Mouse (Mus musculus): ENCODE measurements at regions not wholly inside any gene's neighbourhood (a gene's known extent, or its start where the extent isn't known, plus 50 kb on each side); places are given as distances from the start of the nearest gene placed in this dataset.

DNA sequence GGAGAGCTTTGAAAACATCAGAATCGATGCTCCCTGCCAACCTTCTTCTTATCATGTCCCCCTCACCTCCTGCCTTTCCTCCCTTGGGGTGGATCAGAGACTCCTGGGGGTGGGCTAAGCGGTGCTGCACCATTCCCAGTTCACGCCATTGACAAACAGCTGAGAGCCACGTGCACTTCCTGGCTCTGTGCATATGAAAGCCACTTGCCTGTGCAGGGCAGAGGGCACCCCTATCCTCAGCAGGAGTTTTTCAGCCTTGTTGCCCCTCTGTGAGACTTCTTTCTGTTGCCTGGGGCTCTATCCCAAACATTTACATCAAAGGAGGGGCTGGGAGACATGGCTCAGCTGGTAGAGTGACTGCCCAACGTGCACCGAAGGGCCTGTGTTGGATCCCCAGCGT, 531.1 kb upstream of the Tbx3 start:
- in situ Hi-C loops (cut with MboI, MseI) = no loop called here

DNA sequence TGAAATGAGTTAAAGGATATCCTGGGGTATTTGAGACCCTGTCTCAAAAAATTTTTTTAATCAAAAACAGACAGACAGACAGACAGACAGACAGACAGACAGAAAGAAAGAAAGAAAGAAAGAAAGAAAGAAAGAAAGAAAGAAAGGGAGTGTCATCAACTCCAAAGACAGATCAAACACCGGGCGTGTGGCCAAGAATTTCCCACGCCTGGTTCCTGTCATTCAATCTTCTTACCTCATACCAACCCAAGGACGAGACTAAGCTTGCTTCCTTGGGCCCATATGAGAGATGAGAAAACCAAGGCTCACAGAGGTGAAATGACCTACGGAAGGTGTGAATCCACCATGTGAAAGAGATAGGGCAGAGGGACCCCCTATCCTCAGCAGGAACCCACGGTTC, 530.7 kb upstream of the Tbx3 start:
- in situ Hi-C loops (cut with MboI, MseI) = no loop called here

DNA sequence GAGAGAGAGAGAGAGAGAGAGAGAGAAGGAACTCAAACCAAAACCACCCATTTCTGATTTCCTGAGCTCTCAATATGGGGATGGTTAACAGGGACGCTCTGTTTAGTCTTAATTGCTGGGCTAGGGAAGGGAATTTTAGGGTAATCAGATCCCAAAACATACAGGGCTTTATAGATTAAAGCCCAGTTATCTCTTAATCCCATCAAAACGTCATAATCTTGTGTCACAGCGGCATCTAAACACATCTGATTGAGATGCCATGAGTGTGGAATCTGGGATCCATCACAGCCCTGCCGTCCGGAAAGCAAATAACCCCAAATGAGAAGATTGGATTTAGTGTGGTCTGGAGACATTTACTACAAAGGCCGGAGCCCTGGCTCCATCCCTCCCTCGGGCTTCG, 527.1 kb upstream of the Tbx3 start:
- in situ Hi-C loops (cut with MboI, MseI) = no loop called here

DNA sequence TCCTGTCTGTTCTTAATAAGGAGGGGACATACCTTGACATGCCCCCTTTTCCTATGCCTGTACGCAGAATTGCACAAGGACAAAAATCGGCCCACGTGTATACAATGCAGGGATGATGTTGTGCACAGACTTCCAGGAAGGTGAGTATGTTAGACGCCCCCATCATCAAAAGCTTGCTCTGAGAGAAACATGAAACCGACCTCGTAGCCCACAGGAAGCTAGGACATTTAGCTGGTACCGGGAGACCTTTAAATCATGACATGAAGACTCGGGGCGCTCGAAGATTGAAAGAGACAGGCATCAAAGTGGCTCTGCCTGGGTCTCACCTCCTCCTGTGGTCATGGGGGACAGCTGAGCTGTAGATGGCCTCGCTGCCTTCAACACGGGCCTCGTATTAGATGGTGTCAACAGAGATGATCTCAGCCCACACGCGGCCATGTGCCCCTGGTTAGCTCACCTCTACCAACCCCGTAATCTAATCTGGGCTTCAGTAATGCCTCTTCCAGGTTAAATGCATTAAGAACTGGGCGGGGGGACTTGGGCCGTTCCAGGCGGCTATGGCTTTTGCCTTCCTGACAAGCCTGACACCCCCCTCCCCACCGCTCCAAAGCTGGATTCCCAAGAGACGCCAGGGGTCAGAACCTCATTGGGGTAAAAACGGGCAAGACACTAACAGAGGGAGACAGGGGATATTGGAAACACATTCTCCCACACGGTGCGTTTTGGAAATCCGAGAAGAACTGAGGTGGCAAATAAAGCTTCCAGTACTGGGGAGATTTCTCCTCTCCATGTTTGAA, 520.9 kb upstream of the Tbx3 start:
- in situ Hi-C loops (cut with MboI, MseI) = no loop called here

DNA sequence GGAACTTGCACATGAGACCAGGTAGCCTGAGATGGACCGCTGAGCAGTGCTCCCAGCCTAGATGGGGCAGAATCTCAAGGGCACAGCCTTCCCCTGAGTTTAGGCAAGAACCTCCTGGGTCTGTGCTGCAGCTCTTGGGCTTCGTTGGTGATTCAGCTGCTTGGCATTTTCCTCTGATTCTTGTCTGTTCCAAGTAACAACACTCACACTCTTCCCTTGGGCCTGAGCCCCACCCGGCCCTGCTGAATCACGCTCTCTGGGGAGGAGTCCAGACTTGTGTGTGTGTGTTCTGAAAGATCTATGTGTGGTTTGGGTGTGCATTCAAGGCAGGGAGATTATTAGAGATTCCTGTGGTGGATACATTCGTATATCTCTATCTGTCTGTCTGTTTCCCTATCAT, 517.4 kb upstream of the Tbx3 start:
- in situ Hi-C loops (cut with MboI, MseI) = no loop called here

DNA sequence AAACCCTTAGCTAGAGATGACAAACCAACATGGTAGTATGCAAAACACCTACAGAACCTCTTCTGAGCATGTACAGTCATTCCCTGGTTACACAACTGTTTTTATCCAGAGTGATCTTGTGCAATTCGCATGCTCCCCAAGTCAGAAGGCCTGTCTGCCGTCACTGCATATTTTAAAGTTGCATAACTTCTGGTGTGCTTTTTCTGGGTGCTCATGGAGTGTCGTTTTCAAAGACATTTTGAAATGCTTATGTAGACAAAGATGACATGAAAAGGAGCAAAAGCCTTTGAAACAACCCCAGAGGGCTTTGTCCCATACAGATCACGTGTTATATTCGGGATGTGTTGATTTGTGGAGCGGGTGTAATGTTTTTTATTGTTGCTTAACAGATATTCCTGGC, 513.8 kb upstream of the Tbx3 start:
- in situ Hi-C loops (cut with MboI, MseI) = no loop called here

DNA sequence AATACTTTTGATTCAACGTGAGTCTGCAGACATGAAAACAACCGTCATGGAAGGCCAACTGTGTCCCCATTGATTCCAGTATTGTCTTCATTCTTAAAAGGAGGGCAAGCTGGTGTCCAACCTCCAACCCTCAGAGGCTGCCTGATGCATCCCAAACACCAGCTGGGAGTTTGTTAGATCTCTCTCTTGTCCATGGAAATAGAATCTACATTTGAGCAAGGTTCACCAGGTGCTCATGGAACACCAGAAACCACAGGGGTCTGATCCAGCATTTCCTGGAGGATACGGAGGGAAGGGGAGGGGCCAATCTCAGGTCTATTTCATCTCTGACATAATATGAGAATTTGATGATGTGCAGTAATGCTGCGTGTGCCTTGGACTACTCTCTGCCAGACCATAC, 512.3 kb upstream of the Tbx3 start:
- in situ Hi-C loops (cut with MboI, MseI) = no loop called here

DNA sequence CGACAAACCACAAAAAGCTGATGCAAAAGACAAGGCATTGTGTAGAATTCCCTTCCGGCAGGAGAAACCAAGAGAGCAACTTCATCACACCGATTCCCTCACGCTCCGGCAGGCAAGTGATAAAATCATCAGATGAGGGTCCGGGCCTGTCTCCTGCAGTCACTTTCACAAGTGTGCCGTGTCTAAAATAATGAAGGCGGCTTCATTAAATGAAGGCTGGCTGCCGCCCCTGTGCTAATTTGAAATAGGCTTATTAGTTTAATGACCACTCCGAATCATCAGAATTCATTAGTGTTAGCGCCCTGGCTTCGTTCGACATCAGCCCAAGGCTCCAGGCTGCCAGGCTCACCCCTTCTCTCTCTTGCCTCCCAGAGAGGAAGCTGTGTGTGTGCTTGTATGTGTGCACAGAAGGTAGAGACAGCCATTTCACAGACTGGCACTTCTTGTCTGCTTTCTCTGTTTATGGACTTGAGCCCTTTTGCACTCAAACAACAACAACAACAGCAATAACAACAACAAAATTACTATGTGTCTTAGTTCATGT, 508.3 kb upstream of the Tbx3 start:
- in situ Hi-C loops (cut with MboI, MseI) = no loop called here

DNA sequence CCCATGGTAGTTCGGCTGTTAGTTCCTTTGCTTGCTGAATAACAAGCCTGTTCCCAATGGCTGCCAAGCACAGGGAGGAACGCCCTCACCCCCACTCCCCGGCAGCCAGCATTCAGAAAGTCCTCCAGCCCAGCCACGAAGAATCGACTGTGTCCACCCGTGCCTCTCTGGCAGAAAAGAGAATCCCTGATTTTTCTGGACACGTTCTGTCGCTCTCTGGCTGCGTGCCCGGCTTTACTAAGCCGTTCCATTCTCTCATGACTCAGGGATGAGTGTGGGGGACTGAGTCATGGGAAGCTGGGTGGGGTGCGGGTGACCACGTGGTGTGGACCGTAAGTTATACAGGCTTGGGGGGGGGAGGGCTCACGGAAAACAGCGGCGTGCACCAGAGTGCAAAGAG, 502.8 kb upstream of the Tbx3 start:
- in situ Hi-C loops (cut with MboI, MseI) = no loop called here

DNA sequence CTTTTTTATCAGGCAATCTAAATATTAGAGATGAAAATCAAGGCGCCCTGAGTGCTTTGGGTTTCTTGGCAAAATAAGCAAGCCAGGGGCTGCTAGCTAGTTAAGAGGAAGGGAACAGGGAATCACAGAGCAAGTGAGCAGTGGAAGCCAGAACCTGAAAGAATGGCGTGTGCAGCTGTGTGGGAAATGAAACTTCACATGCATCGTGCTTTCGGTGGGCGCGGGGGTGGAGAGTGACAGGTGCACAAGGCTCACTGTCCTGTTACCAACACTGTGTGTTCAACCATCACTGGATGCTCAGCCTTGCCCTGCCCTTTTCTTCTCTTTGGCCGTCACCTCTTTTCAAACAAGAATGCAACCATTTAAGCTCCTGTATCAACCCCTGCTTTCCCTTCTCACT, 501.2 kb upstream of the Tbx3 start:
- in situ Hi-C loops (cut with MboI, MseI) = no loop called here

DNA sequence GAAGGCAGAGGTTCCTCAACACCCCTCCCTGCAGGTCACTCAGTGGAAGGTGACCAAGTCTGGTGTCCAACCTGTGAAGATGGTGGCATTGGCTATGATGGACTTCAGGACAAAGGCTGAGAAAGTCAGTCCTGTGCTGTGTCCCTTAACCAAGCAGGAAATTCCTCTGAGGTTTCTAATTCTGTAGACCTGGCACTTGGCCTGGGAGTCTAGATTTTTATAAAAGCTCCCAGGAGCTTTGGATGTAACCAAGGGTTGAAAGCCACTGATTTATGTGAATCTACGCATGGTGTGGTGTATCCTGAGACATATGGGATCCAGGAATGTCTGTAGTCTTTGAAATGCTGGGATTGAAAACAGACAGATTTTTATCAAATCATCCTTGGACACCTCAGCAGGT, 498.8 kb upstream of the Tbx3 start:
- in situ Hi-C loops (cut with MboI, MseI) = no loop called here

DNA sequence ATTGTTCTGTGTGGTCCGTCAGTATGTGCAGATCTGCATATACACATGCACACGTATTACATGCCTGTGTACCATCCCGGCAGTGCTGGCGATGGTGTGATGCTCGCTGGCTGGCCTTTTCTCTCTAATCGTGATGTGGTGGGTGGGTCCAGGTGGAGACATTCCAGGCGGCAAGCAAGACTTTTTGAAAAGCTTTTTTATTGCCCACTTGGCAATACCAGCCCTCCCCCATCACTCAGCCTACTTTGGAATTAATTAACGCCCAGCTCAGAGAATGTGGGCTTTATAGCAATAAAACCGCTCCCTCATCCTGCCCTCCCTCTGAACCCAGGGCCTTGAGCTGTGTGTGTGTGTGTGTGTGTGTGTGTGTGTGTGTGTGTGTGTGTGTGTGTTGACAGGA, 491.7 kb upstream of the Tbx3 start:
- in situ Hi-C loops (cut with MboI, MseI) = no loop called here

DNA sequence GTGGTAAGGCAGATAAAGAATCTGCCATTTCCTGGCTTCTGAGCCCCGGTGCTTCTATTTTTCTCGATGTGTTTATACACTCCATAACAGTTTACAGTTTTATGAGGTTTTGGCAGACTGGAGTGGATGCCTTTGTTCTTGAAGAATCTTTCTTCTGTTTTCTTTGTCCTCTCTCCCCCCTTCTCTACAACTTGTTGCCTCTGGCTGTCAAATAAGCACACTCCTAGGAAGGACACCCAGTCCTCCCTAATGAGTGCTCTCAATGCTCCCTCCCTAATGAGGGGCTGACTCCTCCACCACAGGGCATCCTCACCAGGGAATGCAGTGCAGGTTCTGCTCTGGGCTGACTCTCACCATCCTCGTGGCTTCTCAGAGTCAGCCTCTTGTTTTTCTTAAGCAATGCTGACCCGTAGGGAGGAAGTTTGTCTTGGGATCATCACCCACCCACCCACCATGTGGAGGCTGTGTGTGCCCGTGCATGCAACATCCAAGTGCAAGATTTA, 486.9 kb upstream of the Tbx3 start:
- in situ Hi-C loops (cut with MboI, MseI) = no loop called here

DNA sequence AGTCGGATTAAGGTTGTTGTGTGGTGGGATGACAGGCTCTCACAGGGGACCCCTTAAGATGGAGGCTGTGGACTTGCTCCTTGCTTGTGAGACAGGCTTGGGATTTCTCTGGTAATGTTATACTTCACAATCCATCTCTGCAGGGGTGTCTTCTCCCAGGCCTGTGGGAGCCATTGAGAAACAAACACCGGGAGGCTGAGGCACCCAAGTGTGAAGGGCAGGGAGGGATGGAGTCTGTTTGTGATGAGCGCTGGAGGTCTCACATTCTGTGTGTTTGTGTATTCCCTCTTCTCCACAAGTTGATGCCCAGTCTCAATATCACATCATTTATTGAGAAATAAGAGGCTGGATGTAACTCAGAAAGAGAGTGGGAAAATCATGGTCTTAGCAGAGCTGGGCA, 483.9 kb upstream of the Tbx3 start:
- in situ Hi-C loops (cut with MboI, MseI) = no loop called here

DNA sequence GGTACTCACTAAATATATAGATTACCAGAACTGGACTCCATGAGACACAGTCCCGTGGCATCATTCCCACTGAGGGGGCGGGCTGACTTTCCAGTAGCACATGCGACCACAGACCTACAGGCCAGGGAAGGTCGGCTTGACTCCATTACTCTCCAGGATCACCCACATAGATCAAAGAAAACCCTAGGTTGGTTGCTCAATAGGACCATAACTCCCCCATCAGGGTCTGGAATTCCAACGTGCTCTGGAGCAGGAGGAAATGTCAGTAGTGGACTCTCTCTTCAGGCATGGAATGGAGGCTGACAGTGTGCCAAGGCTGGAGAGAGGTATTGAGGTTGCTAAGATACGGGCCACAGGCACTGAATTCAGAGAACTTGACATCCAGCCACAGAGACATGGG, 482.0 kb upstream of the Tbx3 start:
- in situ Hi-C loops (cut with MboI, MseI) = no loop called here

DNA sequence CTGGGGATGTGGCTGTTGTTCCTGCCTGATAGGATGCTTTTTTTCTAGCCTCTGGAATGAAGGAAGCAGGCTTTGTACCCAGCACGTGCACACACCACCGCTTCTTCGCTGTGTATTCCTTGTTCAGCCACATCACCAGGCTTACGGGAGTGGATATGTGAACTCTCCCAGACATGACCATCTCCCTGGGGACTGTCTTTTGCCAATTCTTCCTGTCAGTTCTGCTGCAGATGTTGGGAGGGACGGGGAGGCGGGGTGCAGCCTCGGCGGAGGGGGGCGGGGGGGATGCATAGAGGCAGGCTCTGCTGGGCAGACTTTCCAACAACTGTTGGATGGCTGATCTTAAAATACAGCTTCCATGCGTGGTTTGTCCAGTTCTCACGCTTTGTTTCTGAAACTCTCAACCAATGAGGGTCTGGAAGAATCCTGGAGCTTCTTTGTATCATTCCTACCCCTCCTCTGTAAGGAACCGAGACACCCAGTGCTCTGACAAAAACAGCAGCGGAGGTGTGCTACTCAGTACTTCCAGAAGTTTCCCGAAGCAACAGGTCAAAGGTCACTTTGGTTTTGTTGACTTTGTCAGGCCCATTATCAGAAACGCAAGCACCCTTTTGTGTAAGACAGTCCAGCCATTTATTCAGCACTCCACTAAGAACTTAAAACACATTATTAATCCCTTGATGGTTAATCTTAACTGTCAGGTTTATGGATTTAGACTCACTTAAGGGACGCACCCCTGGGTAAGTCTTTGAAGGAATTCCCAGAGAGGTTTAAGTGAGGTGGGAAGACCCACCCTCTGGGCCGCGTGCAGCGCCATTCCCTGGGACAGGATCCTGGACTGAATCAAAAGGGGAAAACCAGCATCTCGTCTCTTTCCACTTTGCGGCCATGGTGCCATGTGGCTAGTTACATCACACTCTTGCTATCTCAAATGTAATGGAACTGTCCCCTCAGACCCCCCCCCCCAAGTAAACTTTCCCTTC, 476.5 kb upstream of the Tbx3 start:
- in situ Hi-C loops (cut with MboI, MseI) = no loop called here

DNA sequence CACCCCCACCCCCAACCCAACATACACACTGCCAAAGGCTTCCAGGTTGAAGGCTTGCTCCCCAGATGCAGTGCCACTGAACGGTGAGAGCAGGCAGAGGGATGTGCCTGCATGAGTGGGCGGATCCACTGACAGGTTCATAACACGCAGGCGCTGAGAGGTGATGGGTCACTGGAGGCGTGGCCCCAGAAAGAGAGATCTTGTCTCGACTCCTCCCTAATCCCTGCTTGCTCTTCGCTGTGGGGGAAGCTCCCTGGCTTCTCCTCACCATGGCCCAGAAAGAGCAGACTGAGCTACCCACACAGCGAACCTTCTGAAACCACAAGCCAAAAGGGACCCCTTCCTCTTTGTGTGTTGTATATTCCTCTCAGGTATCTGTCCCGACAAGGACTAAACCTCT, 470.6 kb upstream of the Tbx3 start:
- in situ Hi-C loops (cut with MboI, MseI) = no loop called here

DNA sequence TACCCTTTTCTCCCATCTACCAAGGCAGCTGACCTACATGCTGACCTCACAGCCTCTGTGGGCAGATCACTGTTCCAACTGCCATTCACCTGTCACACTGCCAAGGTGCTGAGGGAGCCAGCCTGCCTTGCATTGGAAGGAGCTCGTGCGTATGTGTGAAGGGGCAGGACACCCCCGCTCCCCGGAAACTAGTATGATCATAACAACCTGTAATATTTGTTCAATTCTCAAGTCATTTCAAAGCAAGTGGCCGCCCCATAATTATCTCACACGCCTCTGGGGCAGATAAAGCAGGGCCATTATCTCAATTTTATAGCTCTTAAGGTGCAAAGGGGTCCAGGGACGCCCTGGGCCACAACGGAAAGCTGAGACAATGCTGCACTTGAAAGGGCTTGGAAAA, 469.2 kb upstream of the Tbx3 start:
- in situ Hi-C loops (cut with MboI, MseI) = no loop called here

DNA sequence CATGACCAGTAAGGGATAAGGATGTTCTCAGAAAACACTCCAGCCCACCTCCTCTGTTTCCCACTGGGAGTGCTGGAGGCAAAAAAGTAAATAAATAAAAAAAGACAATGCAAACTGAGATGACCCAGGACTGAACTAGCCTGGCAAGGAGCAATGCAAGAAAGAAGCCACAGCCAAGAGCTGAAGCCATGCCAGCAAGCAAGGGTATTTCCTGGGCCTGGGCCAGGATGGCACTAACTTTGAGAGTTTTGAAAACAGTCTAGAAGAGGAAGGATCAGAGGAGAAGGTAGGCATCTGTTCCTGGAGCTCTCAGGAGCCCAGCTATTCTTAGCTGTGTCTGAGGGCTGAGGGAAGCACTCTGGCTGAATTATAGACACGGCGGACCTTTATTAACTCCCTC, 465.7 kb upstream of the Tbx3 start:
- in situ Hi-C loops (cut with MboI, MseI) = no loop called here

DNA sequence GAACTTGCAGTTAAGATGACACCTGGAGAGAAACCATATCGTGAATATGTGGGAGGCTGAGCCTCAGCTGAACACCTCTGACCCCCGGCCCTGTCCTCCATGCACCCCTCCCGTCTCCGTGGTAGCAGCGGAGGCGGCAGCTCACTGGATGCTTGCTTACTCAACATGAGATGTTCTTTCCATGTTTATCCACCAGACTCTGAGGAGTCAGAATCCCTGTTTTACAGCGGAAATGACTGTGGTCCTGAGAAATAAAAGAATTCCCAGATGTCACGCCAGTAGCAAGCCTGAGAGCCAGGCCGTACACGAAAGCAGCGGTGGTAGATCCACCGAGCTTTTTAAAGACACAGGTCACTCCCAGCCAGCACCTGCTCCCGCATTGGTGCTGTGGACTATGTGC, 462.4 kb upstream of the Tbx3 start:
- in situ Hi-C loops (cut with MboI, MseI) = no loop called here

DNA sequence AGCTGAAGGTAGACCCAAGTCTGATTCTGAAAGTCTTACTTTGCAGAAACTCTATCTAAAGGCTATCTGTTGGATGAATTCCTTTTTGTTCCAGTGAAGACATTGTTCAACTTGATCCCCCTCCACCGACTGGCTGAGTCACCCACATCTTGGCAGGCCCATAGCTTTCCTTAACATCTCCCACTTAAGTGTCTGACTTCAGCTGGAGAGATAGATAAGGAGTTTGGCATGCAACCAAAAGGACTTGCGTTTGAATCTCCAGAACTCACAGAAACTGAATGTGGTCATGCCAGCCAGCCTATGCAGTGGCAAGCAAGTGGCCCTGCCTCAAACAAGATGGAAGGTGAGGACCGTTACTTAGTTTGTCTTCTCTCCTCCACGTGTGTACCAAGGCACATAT, 457.3 kb upstream of the Tbx3 start:
- in situ Hi-C loops (cut with MboI, MseI) = no loop called here

DNA sequence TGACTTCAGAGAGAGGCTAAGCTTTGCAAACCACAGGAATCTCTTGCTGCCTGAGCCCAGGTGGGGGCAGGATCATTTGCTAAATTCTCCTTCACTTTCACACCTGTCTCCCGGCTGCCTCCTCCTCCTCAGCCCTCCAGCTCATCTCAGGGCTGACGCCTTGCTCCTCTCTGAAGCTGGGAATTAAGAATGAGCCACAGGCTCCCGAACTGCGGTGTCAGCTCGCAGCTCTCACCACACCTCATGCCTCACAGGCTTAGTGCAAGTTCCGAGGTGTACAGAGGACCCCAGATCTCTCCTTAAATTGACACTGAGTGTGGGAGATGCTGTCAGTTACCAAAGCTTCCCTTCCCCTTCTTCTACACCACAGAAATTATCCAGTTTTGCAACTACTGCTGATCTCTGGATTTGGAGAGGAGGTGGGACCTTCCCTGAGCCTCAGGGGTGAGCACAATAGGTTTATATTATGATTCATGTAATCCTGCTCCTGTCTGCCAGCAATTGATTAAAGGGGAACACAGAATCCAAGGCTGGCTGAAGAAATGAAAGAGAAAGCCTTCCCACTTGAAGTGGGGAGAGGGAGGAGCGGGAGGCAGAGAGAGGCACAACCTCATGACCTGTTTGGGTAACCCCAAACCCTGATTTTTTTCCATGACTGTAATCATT, 456.6 kb upstream of the Tbx3 start:
- in situ Hi-C loops (cut with MboI, MseI) = no loop called here

All from T-helper 1 cell (primary cell).